ENCODE assay signal across 8 mouse cellular contexts in genomic region chr8:105965905-105966341, GRCm38 (mm10). TPM values are rescaled to one million over a fixed set of nuclear protein-coding genes. Genes with fewer than 3 reads are reported as not detected.
DNase-seq lines count a peak whose midpoint lies in the region; ATAC-seq lines count a peak whose summit lies in the region.

Slc12a4 (minus strand) TSS chr8:105966097.

- peaks cover 47% of the 10 kb centered on the region for H3K27me3 ChIP-seq in forebrain, embryonic 12.5 days

- under 1% methylated on average over 46 of the region's 47 CpGs for WGBS in forebrain, embryonic 12.5 days

- H3K9ac ChIP-seq in forebrain, embryonic 12.5 days = peak within 1 kb of the TSS; percentile 61

- ATAC-seq in CD4-positive, CD25-positive, alpha-beta regulatory T cell, adult 4 months = peak; percentile 83
- peak; percentile 87 for ATAC-seq in forebrain, embryonic 12.5 days (ENCODE audit: low FRiP score)

- H3K4me2 ChIP-seq in forebrain, embryonic 12.5 days = peak within 1 kb of the TSS; percentile 76

- H3K4me3 ChIP-seq in forebrain, embryonic 12.5 days (replicated peaks) = peak within 1 kb of the TSS; percentile 59

- intact Hi-C loops in heart, postnatal 36 days (cut with DNase I) = loop anchor here (2.0 kb wide), 1 partner anchor 65 kb away; the partner anchor contains the start of gene Pskh1

- no peaks in the 10 kb centered on the region for H3K9me3 ChIP-seq in forebrain, embryonic 12.5 days

- DNase-seq in adrenal gland, postnatal 10 days = peak; percentile 91
- peak; percentile 84 to 87 for DNase-seq in heart, postnatal 36 days
- DNase-seq in layer of hippocampus, postnatal 10 days (ENCODE audit: low spot score in 2 of 2) = peak; percentile 66 to 76
- peak; percentile 79 for DNase-seq in lung, postnatal 25 days (ENCODE audit: low spot score)
- peak; percentile 66 for DNase-seq in retina, embryonic 14.5 days (ENCODE audit: low spot score)
- peak; percentile 47 for DNase-seq in urinary bladder, postnatal 10 days (ENCODE audit: low spot score)

- H3K36me3 ChIP-seq in forebrain, embryonic 12.5 days (replicated peaks) = no peaks in the 10 kb centered on the region

- no peak within 1 kb of the TSS for H3K27ac ChIP-seq in forebrain, embryonic 12.5 days

- H3K4me1 ChIP-seq in forebrain, embryonic 12.5 days = peaks cover 22% of the 10 kb centered on the region

RNA-seq across cellular contexts. Expression of gene Slc12a4, which starts in this region (rescaled TPM):
- polyA plus RNA-seq in CD4-positive, CD25-positive, alpha-beta regulatory T cell, adult 4 months (2017; shearing (Covaris generic)) = 1 to 10 TPM; 4.5 to 7.2 TPM
- total RNA-seq in adrenal gland, postnatal 10 days (2021) = 10 to 100 TPM; 30.5 to 33.7 TPM
- polyA plus RNA-seq in forebrain, embryonic 12.5 days (2016; fragmentation: Nextera tagmentation; extraction: Ambion mirVana) = 12.0 and 13.0 TPM in 2 replicates
- 10 to 100 TPM; 48.0 to 50.3 TPM for total RNA-seq in heart, postnatal 36 days (2021)
- 10 to 100 TPM; 28.3 to 32.2 TPM for total RNA-seq in layer of hippocampus, postnatal 10 days (2021)
